Mouse (Mus musculus): ENCODE results near the gene Smim8.
"Not testable (repeated sequence)": the region's sequence is repeated elsewhere in the genome, so short reads cannot be mapped to it uniquely, and the experiment has no call there.

Gene Smim8

GRCm38 (mm10) chr4:34777677-34778527, at the start of gene Smim8:
TSS of gene Smim8 (minus strand) at chr4:34778423.
- DNase-seq (ENCODE audit: low spot score in 2 of 2) = peak; percentile 58 to 87

- peak in 1 of 2 experiments; percentile 9 for DNase-seq (ENCODE audit: low spot score in 2 of 2)
Observed at GRCm38 (mm10) chr4:34823901-34824300, 45.7 kb upstream of the Smim8 start.

- DNase-seq (ENCODE audit: low spot score in 2 of 2) = no peak
Observed at GRCm38 (mm10) chr4:34819904-34820303, 41.7 kb upstream of the Smim8 start.

GRCm38 (mm10) chr4:34801166-34802034, 23.2 kb upstream of the Smim8 start:
- no peak for DNase-seq (ENCODE audit: low spot score in 2 of 2)

- no peak for DNase-seq (ENCODE audit: low spot score in 2 of 2)
Observed at GRCm38 (mm10) chr4:34798005-34798404, 19.8 kb upstream of the Smim8 start.

- DNase-seq (ENCODE audit: low spot score in 2 of 2) = no peak
Observed at GRCm38 (mm10) chr4:34797294-34797983, 19.2 kb upstream of the Smim8 start.

GRCm38 (mm10) chr4:34796294-34796693, 18.1 kb upstream of the Smim8 start:
- no peak for DNase-seq (ENCODE audit: low spot score in 2 of 2)

GRCm38 (mm10) chr4:34786476-34786875, 8.3 kb upstream of the Smim8 start:
- no peak for DNase-seq (ENCODE audit: low spot score in 2 of 2)

- no peak for DNase-seq (ENCODE audit: low spot score in 2 of 2)
Observed at GRCm38 (mm10) chr4:34785646-34786045, 7.4 kb upstream of the Smim8 start.

GRCm38 (mm10) chr4:34784865-34785264, 6.6 kb upstream of the Smim8 start:
- no peak for DNase-seq (ENCODE audit: low spot score in 2 of 2)

- DNase-seq (ENCODE audit: low spot score in 2 of 2) = no peak
Observed at GRCm38 (mm10) chr4:34782730-34783129, 4.5 kb upstream of the Smim8 start.

- DNase-seq (ENCODE audit: low spot score in 2 of 2) = no peak
Observed at GRCm38 (mm10) chr4:34771652-34772371, 6.4 kb downstream of the Smim8 start.

GRCm38 (mm10) chr4:34756163-34756562, 22.1 kb downstream of the Smim8 start, which contains the start of gene Gm136:
TSS of gene Gm136 (minus strand) at chr4:34756263.
- DNase-seq (ENCODE audit: low spot score in 2 of 2) = no peak

- DNase-seq (ENCODE audit: low spot score in 2 of 2) = no peak
Observed at GRCm38 (mm10) chr4:34749236-34749635, 29.0 kb downstream of the Smim8 start.

GRCm38 (mm10) chr4:34734461-34734860, 43.8 kb downstream of the Smim8 start:
- DNase-seq (ENCODE audit: low spot score in 2 of 2) = no peak

GRCm38 (mm10) chr4:34733415-34733814, 44.8 kb downstream of the Smim8 start:
- DNase-seq (ENCODE audit: low spot score in 2 of 2) = not testable (repeated sequence)

GRCm38 (mm10) chr4:34729851-34730341, 48.3 kb downstream of the Smim8 start, which contains the start of gene Cfap206:
TSS of gene Cfap206 (minus strand) at chr4:34730206.
- DNase-seq (ENCODE audit: low spot score in 2 of 2) = peak in 1 of 2 experiments; percentile 15

GRCm38 (mm10) chr4:34725710-34726109, 52.5 kb downstream of the Smim8 start:
- DNase-seq (ENCODE audit: low spot score in 2 of 2) = not testable (repeated sequence)

GRCm38 (mm10) chr4:34724306-34724705, 53.9 kb downstream of the Smim8 start:
- DNase-seq (ENCODE audit: low spot score in 2 of 2) = no peak

- DNase-seq (ENCODE audit: low spot score in 2 of 2) = no peak
Observed at GRCm38 (mm10) chr4:34723186-34723585, 55.0 kb downstream of the Smim8 start.

Data from left cerebral cortex, adult 9 months (tissue).